Mouse (Mus musculus): ENCODE data around the gene Rnf123.

DNA sequence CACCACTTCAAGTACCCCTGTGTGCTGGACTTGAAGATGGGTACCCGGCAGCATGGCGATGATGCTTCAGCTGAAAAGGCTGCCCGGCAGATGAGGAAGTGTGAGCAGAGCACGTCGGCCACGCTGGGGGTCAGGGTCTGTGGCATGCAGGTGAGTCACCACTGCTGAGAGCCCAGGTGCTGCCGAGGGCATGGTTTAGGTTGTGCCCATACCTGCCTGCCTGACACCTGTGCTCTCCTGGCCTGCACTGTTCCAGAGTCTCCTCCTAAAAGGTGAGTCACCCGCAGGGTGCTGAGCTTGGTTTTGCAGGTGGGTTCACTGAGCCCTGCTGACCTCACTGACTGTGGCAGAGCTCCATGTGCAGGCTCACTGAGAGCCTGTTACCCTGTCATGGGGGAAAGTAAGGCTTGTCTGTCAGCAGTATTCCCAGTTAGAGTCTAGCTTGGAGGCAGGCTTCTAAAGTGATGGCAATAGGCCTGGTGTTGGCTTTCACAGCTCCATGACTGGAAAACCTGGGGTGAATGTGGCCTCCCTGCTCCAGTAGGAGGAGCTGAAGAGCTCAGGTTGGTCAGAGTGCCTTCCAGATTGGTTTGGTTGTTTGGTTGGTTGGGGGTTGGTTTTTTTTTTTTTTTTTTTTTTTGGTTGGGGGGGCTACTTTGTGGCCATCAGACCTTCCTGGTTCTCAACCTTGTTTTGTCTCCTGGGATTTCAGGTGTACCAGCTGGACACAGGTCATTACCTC, 38.2 kb downstream of the Rnf123 start:
- TF ChIP-seq POLR2A (IDR thresholded peaks at IDR 0.05; ENCODE audit: borderline replicate concordance, extremely low read depth, low read depth, low read length) = no peak
- peak; percentile 18; the same call in 1 of the 2 replicates for TF ChIP-seq CTCF (IDR thresholded peaks at IDR 0.05; ENCODE audit: insufficient read depth, low read length)
